Mouse (Mus musculus) neural tube, embryonic 14.5 days (tissue): ENCODE results near the gene Spata45. TPM values are rescaled to one million over a fixed set of nuclear protein-coding genes. Genes with fewer than 3 reads are reported as not detected.

Source experiments
- ATAC-seq: fragments of 200-750 bp; cut with Nextera tagmentation; 2 replicates; pipeline ENCODE4 v1.8.0; 2017; ENCODE audit warnings: low read depth, mild to moderate bottlenecking, moderate TSS enrichment, moderate library complexity
- H3K27ac ChIP-seq: fragments of 300-500 bp; sonication (generic); 2 replicates; pipeline ENCODE4 v1.5.1; 2014; ENCODE audit warnings: low read depth, mild to moderate bottlenecking, control low read depth, low read length, moderate library complexity, mixed read lengths
- H3K27me3 ChIP-seq: fragments of 300-500 bp; sonication (generic); 2 replicates; pipeline ENCODE4 v1.6.1; 2014; ENCODE audit warnings: low read length; ENCODE audit not compliant: control insufficient read depth, insufficient read depth
- H3K36me3 ChIP-seq: fragments of 300-500 bp; sonication (generic); 2 replicates; pipeline ENCODE4 v1.6.1; 2014; ENCODE audit warnings: low read length, mixed read lengths; ENCODE audit not compliant: control insufficient read depth, insufficient read depth
- H3K4me1 ChIP-seq: fragments of 300-500 bp; sonication (generic); 2 replicates; pipeline ENCODE4 v1.6.1; 2014; ENCODE audit warnings: low read length; ENCODE audit not compliant: control insufficient read depth, insufficient read depth
- H3K4me2 ChIP-seq: fragments of 300-500 bp; sonication (generic); 2 replicates; pipeline ENCODE4 v1.6.1; 2014; ENCODE audit warnings: mild to moderate bottlenecking, low read depth, low read length, control low read depth
- H3K4me3 ChIP-seq: fragments of 300-500 bp; sonication (generic); 2 replicates; pipeline ENCODE4 v1.5.1; 2014; ENCODE audit warnings: low read depth, low read length, control low read depth, mixed read lengths
- H3K9ac ChIP-seq: fragments of 300-500 bp; sonication (generic); replicated peaks from 2 replicates; pipeline ENCODE4 v1.6.1; 2014; ENCODE audit warnings: low read depth, mild to moderate bottlenecking, control low read depth, low read length, mixed read lengths
- H3K9me3 ChIP-seq: fragments of 300-500 bp; sonication (generic); 2 replicates; pipeline ENCODE4 v1.6.1; 2016; ENCODE audit warnings: low read length; ENCODE audit not compliant: control insufficient read depth
- WGBS: fragments of 180-500 bp; shearing (Covaris S2); extraction: QIAGEN DNeasy Blood & Tissue Kit; methylation state at CpG from one replicate; pipeline ENCODE4 v1.1.7; 2014; 5-methylcytosine and 5-hydroxymethylcytosine counted together
- polyA plus RNA-seq: library from polyadenylated mRNA; unstranded; fragments of >200 nt; fragmentation: Nextera tagmentation; extraction: Ambion mirVana; gene quantifications from 2 replicates; pipeline ENCODE4 v1.2.1, GENCODE M21; 2014

Gene Spata45
- polyA plus RNA-seq, 1 experiment from 2014 or later = not detected

DNA sequence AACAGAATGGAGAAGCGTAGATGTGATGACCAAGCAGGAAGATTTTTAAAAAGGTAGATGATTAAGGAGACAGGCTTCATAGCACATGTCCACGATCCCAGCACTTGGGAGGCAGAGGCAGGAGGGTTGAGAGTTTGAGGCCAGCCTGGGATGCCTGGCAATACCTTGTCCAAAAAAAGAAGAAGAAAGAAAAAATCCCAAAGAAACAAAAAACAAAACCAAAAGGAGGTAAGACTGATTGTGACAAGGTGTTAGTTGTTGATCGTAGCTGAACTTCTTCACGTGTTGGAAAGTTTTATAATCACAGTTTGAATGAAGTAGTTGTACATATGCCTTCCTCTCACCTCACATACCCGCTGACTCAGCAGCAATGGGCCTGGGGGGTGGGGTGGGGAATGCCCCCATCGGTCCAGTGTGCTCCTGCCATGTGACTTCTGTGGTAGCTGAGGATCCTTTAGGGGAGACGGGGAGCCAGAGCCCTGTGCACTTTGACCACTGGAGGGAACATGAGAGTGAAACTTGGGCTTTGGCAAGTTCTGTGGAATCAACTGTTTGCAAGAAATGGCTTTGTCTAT, 50.0 kb downstream of the Spata45 start:
- no peaks in the 10 kb centered on the region for H3K4me1 ChIP-seq
- H3K4me3 ChIP-seq = no peak overlapping the region
- H3K36me3 ChIP-seq = no peaks in the 10 kb centered on the region
- no peaks in the 10 kb centered on the region for H3K27me3 ChIP-seq
- no peak overlapping the region for H3K27ac ChIP-seq
- H3K4me2 ChIP-seq = no peak overlapping the region
- no peak overlapping the region for H3K9ac ChIP-seq
- no peak for ATAC-seq
- no peaks in the 10 kb centered on the region for H3K9me3 ChIP-seq
- 89% methylated on average over 7 of the region's 7 CpGs for WGBS

GRCm38 (mm10) chr1:191086960-191087359, 50.5 kb downstream of the Spata45 start:
- 82% methylated on average over 8 of the region's 8 CpGs for WGBS
- H3K4me3 ChIP-seq = no peak overlapping the region
- no peaks in the 10 kb centered on the region for H3K36me3 ChIP-seq
- ATAC-seq = no peak
- no peak overlapping the region for H3K27ac ChIP-seq
- no peaks in the 10 kb centered on the region for H3K9me3 ChIP-seq
- no peaks in the 10 kb centered on the region for H3K4me1 ChIP-seq
- no peaks in the 10 kb centered on the region for H3K27me3 ChIP-seq
- no peak overlapping the region for H3K4me2 ChIP-seq
- H3K9ac ChIP-seq = no peak overlapping the region

DNA sequence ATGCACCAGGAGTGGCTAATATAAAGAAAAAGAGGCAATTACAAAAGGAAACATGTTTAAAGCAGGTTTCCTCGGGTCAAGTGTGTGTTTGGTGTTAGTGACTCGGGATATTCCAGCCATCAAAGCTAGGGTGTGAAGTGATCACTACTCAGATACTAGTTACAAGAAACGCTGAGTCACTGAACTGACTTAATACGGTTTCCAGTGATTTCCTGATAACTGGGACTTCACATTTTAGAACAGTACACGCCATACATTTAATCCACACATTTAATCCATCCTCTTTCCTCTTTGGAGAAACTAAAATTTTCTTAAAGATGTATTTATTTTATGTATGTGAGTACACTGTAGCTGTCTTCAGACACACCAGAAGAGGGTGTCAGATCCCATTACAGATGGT, 51.5 kb downstream of the Spata45 start:
- no peaks in the 10 kb centered on the region for H3K4me1 ChIP-seq
- ATAC-seq = no peak
- H3K9me3 ChIP-seq = no peaks in the 10 kb centered on the region
- no peaks in the 10 kb centered on the region for H3K36me3 ChIP-seq
- 90% methylated on average over 5 of the region's 5 CpGs for WGBS
- no peak overlapping the region for H3K4me2 ChIP-seq
- no peaks in the 10 kb centered on the region for H3K27me3 ChIP-seq
- H3K27ac ChIP-seq = no peak overlapping the region
- no peak overlapping the region for H3K4me3 ChIP-seq
- H3K9ac ChIP-seq = no peak overlapping the region

DNA sequence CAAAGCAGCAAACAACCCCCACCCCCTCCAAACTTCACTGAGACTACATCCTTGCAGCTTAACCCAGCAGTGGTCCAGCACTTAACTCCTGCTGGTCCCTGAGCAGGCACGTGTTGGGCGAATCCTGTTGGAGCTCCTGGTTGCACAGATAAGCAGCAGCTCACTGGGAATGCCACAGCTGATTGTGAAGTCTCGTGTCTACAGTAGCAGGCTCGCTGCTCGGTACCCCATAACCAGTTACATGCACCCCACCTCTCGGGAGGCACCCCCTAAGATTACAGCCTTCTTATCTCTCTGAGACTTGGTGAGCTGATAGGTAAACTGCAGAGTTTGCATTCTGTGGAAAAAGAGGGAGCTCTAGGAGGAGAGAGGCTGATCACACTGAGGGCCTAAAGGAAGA, 52.9 kb downstream of the Spata45 start:
- Histone ChIP-seq H3K27me3 (no peaks in the 10 kb centered on the region), H3K4me2 (no peak overlapping the region), H3K4me3 (no peak overlapping the region), H3K27ac (no peak overlapping the region), H3K9ac (no peak overlapping the region), H3K4me1 (no peaks in the 10 kb centered on the region), H3K36me3 (no peaks in the 10 kb centered on the region), H3K9me3 (no peaks in the 10 kb centered on the region)
- WGBS = 82% methylated on average over 6 of the region's 6 CpGs
- no peak for ATAC-seq

DNA sequence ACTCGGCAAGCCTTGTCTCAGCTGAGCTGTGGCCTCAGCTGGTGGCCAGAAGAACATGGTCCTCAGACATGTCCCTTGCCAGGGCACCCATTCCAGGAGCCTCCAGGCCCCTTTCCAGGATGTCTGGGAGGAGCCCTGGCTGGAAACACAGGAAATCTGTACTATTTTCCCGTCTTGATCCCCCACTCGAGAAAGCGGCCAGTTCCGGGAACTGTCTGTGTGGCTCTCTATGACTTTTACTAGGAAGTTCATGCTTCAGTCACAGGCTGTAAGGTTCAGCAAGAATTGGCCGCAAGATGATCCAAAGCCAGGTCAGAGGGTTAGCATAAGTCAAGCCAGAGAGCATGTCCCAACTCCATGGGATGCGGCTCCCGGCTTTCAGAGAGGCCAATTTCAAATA, 55.6 kb downstream of the Spata45 start:
- no peak overlapping the region for H3K27ac ChIP-seq
- H3K4me2 ChIP-seq = no peak overlapping the region
- no peak overlapping the region for H3K4me3 ChIP-seq
- no peaks in the 10 kb centered on the region for H3K9me3 ChIP-seq
- no peaks in the 10 kb centered on the region for H3K36me3 ChIP-seq
- H3K9ac ChIP-seq = no peak overlapping the region
- H3K27me3 ChIP-seq = no peaks in the 10 kb centered on the region
- H3K4me1 ChIP-seq = no peaks in the 10 kb centered on the region
- no peak for ATAC-seq
- 85% methylated on average over 8 of the region's 8 CpGs for WGBS

Other genes starting within 250 kb of the Spata45 start
- 27.6 and 36.9 TPM in 2 replicates for gene Rps6kc1, start 124.9 kb upstream of the Spata45 start, polyA plus RNA-seq
- 47.9 and 53.3 TPM in 2 replicates for gene Angel2, start 111.5 kb upstream of the Spata45 start, polyA plus RNA-seq
- 118 and 125 TPM in 2 replicates for gene Vash2, start 57.3 kb upstream of the Spata45 start, polyA plus RNA-seq
- 12.1 and 12.3 TPM in 2 replicates for gene Flvcr1, start 10.5 kb upstream of the Spata45 start, polyA plus RNA-seq
- gene Tatdn3, start 26.3 kb downstream of the Spata45 start, polyA plus RNA-seq = 18.3 and 19.9 TPM in 2 replicates
- gene Nsl1, start 26.4 kb downstream of the Spata45 start, polyA plus RNA-seq = 2.8 and 3.7 TPM in 2 replicates
- gene Batf3, start 61.2 kb downstream of the Spata45 start, polyA plus RNA-seq = 2.1 and 2.2 TPM in 2 replicates
- gene Fam71a, start 128.2 kb downstream of the Spata45 start, polyA plus RNA-seq = not detected in 2 replicates
- 0.66 and 1.7 TPM in 2 replicates for gene Atf3, start 181.4 kb downstream of the Spata45 start, polyA plus RNA-seq